Mouse (Mus musculus) CH12.LX (cell line): ENCODE measurements around the gene Macrod2. TPM values are rescaled to one million over a fixed set of nuclear protein-coding genes. Genes with fewer than 3 reads are reported as not detected.

Source experiments
- DNase-seq: peaks from one replicate; pipeline ENCODE4 v3.0.0-alpha.2; 2013; ENCODE audit errors: extremely low read depth
- H3K27ac ChIP-seq: 2 replicates; pipeline ENCODE4 v1.5.1; 2012; ENCODE audit warnings: low read depth, mild to moderate bottlenecking, control low read depth, moderate library complexity; ENCODE audit not compliant: insufficient read depth
- H3K27me3 ChIP-seq: replicated peaks from 2 replicates; pipeline ENCODE3; 2012; ENCODE audit warnings: inconsistent platforms
- H3K36me3 ChIP-seq, 2 experiments: replicated peaks in 1 of 2; 2 replicates each; pipeline versions ENCODE3 to v1.6.1; 2012; ENCODE audit warnings: inconsistent platforms in 1 of 2, low read length in 1 of 2, mild to moderate bottlenecking in 1 of 2, mixed read lengths in 1 of 2, moderate library complexity in 1 of 2; ENCODE audit not compliant: control insufficient read depth in 1 of 2, insufficient read depth in 1 of 2
- H3K4me1 ChIP-seq, 2 experiments: 2 replicates each; pipeline ENCODE4 v1.6.1; 2012; ENCODE audit warnings: inconsistent platforms in 1 of 2, moderate library complexity in 1 of 2; ENCODE audit not compliant: insufficient read depth in 2 of 2, control insufficient read depth in 1 of 2
- H3K4me2 ChIP-seq: 2 replicates; pipeline ENCODE4 v1.6.1; 2012; ENCODE audit warnings: low read depth, mild to moderate bottlenecking, control low read depth; ENCODE audit not compliant: poor library complexity, insufficient read depth, severe bottlenecking
- H3K4me3 ChIP-seq, 3 experiments: fragments of 150-350 bp in 1 of 3; sonication (generic) in 1 of 3; replicated peaks in 1 of 3; 2 replicates each; pipeline versions ENCODE3 to v1.5.1; 2011 to 2012; ENCODE audit warnings: low read depth in 2 of 3, low read length in 2 of 3, mild to moderate bottlenecking in 2 of 3, moderate library complexity in 2 of 3, control low read depth in 1 of 3, improper control_type of control experiment in 1 of 3, inconsistent platforms in 1 of 3, mixed read lengths in 1 of 3; ENCODE audit not compliant: poor library complexity in 1 of 3
- H3K79me2 ChIP-seq: replicated peaks from 2 replicates; pipeline ENCODE4 v1.6.1; 2012; ENCODE audit warnings: mild to moderate bottlenecking, moderate library complexity; ENCODE audit not compliant: control insufficient read depth, poor library complexity, insufficient read depth, severe bottlenecking; ENCODE audit errors: extremely low read depth
- H3K9ac ChIP-seq: 2 replicates; pipeline ENCODE4 v1.6.1; 2012; ENCODE audit warnings: low read depth, mild to moderate bottlenecking, control low read depth, moderate library complexity; ENCODE audit not compliant: insufficient read depth
- H3K9me3 ChIP-seq: replicated peaks from 2 replicates; pipeline ENCODE3; 2012; ENCODE audit warnings: low read length, inconsistent platforms, mixed read lengths
- BHLHE40 ChIP-seq: IDR thresholded peaks from 2 replicates; pipeline ENCODE4 v1.6.1; 2011; ENCODE audit warnings: mild to moderate bottlenecking, low read depth, low read length, improper control_type of control experiment
- CTCF ChIP-seq, 2 experiments: IDR thresholded peaks in 1 of 2; conservative IDR thresholded peaks in 1 of 2; 2 replicates each; pipeline ENCODE4 v1.5.1; 2011 to 2012; ENCODE audit warnings: low read depth in 2 of 2, low read length in 2 of 2, improper control_type of control experiment in 1 of 2, inconsistent platforms in 1 of 2, mild to moderate bottlenecking in 1 of 2, moderate library complexity in 1 of 2
- E2F4 ChIP-seq: IDR thresholded peaks from 2 replicates; pipeline ENCODE4 v1.6.1; 2011; ENCODE audit warnings: low read depth, low read length, improper control_type of control experiment; ENCODE audit not compliant: insufficient replicate concordance
- ELF1 ChIP-seq: IDR thresholded peaks from 2 replicates; pipeline ENCODE4 v1.6.1; 2014; ENCODE audit warnings: low read depth, mild to moderate bottlenecking, inconsistent platforms, low read length, improper control_type of control experiment
- EP300 ChIP-seq: IDR thresholded peaks from 2 replicates; pipeline ENCODE4 v1.6.1; 2011; ENCODE audit warnings: low read length, improper control_type of control experiment
- GABPA ChIP-seq: IDR thresholded peaks from 2 replicates; pipeline ENCODE4 v1.6.1; 2012; ENCODE audit warnings: low read depth, low read length, improper control_type of control experiment, inconsistent platforms; ENCODE audit not compliant: insufficient replicate concordance
- HCFC1 ChIP-seq: IDR thresholded peaks from 2 replicates; pipeline ENCODE4 v1.6.1; 2012; ENCODE audit warnings: low read depth, mild to moderate bottlenecking, inconsistent platforms, low read length, improper control_type of control experiment
- JUND ChIP-seq: conservative IDR thresholded peaks from 2 replicates; pipeline ENCODE4 v1.6.1; 2011; ENCODE audit warnings: low read depth, low read length, improper control_type of control experiment
- MAX ChIP-seq: IDR thresholded peaks from 2 replicates; pipeline ENCODE4 v1.6.1; 2011; ENCODE audit warnings: low read length, improper control_type of control experiment
- NRF1 ChIP-seq: IDR thresholded peaks from 2 replicates; pipeline ENCODE4 v1.6.1; 2014; ENCODE audit warnings: low read depth, mild to moderate bottlenecking, inconsistent platforms, low read length, improper control_type of control experiment, moderate library complexity
- PAX5 ChIP-seq: IDR thresholded peaks from 2 replicates; pipeline ENCODE4 v1.6.1; 2012; ENCODE audit warnings: low read length, inconsistent platforms, mixed read lengths
- POLR2A ChIP-seq: IDR thresholded peaks from 2 replicates; pipeline ENCODE4 v1.6.1; 2011; ENCODE audit warnings: low read depth, mild to moderate bottlenecking, improper control_type of control experiment, low read length
- POLR2AphosphoS2 ChIP-seq: IDR thresholded peaks from 2 replicates; pipeline ENCODE4 v1.6.1; 2011; ENCODE audit warnings: low read depth, low read length, improper control_type of control experiment
- SIN3A ChIP-seq: IDR thresholded peaks from 2 replicates; pipeline ENCODE4 v1.6.1; 2012; ENCODE audit warnings: low read length, improper control_type of control experiment, inconsistent platforms
- TBP ChIP-seq: conservative IDR thresholded peaks from 2 replicates; pipeline ENCODE4 v1.6.1; 2011; ENCODE audit warnings: low read depth, low read length, improper control_type of control experiment
- TCF12 ChIP-seq: IDR thresholded peaks from 2 replicates; pipeline ENCODE4 v1.6.1; 2014; ENCODE audit warnings: low read depth, mild to moderate bottlenecking, inconsistent platforms, low read length, improper control_type of control experiment
- UBTF ChIP-seq: IDR thresholded peaks from 2 replicates; pipeline ENCODE4 v1.6.1; 2012; ENCODE audit warnings: low read depth, mild to moderate bottlenecking, inconsistent platforms, low read length, improper control_type of control experiment, moderate library complexity
- USF2 ChIP-seq: conservative IDR thresholded peaks from 2 replicates; pipeline ENCODE4 v1.6.1; 2011; ENCODE audit warnings: low read depth, low read length, improper control_type of control experiment
- ZC3H11A ChIP-seq: IDR thresholded peaks from 2 replicates; pipeline ENCODE4 v1.6.1; 2012; ENCODE audit warnings: low read depth, mild to moderate bottlenecking, inconsistent platforms, low read length, improper control_type of control experiment
- ZKSCAN1 ChIP-seq: IDR thresholded peaks from 2 replicates; pipeline ENCODE4 v1.6.1; 2012; ENCODE audit warnings: low read depth, inconsistent platforms, low read length, improper control_type of control experiment, borderline replicate concordance
- ZMIZ1 ChIP-seq: IDR thresholded peaks from 2 replicates; pipeline ENCODE4 v1.6.1; 2012; ENCODE audit warnings: low read depth, mild to moderate bottlenecking, inconsistent platforms, low read length, improper control_type of control experiment
- ZNF384 ChIP-seq: IDR thresholded peaks from 2 replicates; pipeline ENCODE4 v1.6.1; 2012; ENCODE audit warnings: low read depth, low read length, improper control_type of control experiment, inconsistent platforms
- dilution Hi-C: fragments of 300-500 bp; cut with MboI; formaldehyde crosslinking; loops from 2 replicates; pipeline ENCODE4 v1.14.3; 2020; ENCODE audit warnings: low sequenced_read_pairs; ENCODE audit not compliant: extremely low pct_unique_long_range_greater_than_20kb, extremely low pct_ligation_motif_present
- in situ Hi-C: fragments of 300-500 bp; cut with MboI; formaldehyde crosslinking; loops from 3 replicates; pipeline ENCODE4 v1.14.3; 2019; ENCODE audit warnings: low sequenced_read_pairs, low pct_ligation_motif_present, low pct_unique_long_range_greater_than_20kb, mixed read lengths
- polyA plus RNA-seq: library from polyadenylated mRNA; unstranded; fragments of >175 nt; gene quantifications from 2 replicates; pipeline ENCODE4 v1.2.1, GENCODE M21; 2012; ENCODE audit warnings: low read depth; ENCODE audit not compliant: insufficient read length
- total RNA-seq, 2 experiments: library from RNA; depleted of rRNA; stranded (reverse); fragments of 300-350 nt in 1 of 2; fragments of >200 nt in 1 of 2; gene quantifications; 2 replicates each; pipeline ENCODE4 v1.2.3; 2012 to 2014

Macrod2 gene
- total and polyA plus RNA-seq, 3 experiments = not detected

DNA sequence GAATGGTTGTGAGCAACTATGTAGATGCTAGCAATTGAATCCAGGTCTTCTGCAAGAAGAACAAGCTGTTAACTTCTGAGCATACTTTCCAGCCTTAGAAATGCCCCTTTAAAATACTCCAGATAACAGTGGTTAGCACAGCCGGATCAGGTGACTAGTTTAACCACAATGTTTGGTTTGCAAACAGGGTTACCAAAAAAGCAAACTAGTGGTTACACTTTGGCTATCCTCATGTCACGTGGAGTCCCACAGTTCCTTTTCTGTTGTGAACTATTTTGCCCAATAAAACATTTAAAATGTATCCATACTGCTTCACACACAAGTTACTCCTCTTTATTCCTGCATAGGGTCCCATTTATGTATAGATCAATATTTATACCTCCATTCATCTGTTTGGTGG is 879.2 kb downstream of the Macrod2 start:
- H3K4me3 ChIP-seq = no peak overlapping the region
- dilution Hi-C loops (no loop called here), in situ Hi-C loops (no loop called here)
- no peak overlapping the region for H3K4me2 ChIP-seq
- H3K27me3 ChIP-seq = no peaks in the 10 kb centered on the region
- no peaks in the 10 kb centered on the region for H3K4me1 ChIP-seq
- no peak overlapping the region for H3K9ac ChIP-seq
- DNase-seq = no peak
- H3K9me3 ChIP-seq = peaks cover 34% of the 10 kb centered on the region
- TF ChIP-seq ELF1 (no peak), HCFC1 (no peak), SIN3A (no peak), ZMIZ1 (no peak), POLR2A (no peak)
- TF ChIP-seq, all 38 proteins: peak for 0
- H3K36me3 ChIP-seq = no peaks in the 10 kb centered on the region
- no peak overlapping the region for H3K27ac ChIP-seq
- H3K79me2 ChIP-seq = no peaks in the 10 kb centered on the region

DNA sequence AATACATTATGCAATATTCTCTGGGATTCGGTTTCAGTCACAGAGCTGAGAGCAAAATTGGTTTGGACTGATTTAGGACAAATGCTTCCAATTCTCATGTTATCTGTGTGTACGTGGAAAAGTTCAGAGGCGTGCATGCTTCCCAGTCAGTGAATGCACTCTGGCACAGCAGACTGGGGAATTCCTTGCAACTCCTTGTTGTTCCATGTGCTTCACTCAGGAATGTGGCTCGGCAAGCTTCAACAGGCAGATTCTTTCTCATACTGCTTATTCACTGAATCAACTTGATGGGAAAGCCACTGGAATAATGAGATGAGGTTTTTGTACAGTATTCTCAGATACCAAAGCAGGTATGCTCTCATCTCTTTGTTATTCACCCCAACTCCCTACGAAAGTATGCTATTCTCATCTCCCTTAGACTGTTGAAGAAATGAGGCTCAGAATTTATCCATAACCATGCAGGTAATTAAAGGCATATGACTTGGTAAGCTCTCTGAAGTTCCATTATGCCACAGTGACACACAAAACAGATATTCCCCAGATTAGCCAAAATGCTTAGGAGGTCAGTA is 884.1 kb downstream of the Macrod2 start:
- dilution Hi-C loops = no loop called here
- no peak for TF ChIP-seq ZC3H11A

DNA sequence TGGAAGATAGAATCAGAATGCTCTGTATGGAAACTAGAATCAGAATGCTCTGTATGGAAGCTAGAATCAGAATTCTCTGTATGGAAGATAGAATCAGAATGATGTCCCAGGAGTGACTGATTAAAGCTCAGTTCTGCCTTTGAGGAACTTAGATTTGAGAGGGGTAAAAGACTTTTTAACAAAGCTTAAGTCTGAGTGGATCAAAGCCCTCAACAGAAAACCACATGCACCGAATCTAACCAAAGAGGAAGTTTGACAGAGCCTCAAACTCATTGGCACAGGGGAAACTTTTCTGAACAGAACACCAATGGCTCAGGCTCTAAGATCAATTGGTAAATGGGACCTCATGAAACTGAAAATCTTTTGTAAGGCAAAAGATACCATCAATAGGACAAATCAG is 885.7 kb downstream of the Macrod2 start:
- no peak for DNase-seq
- no peak for TF ChIP-seq CTCF (conservative IDR thresholded peaks at IDR 0.05 in 1 of 2, IDR thresholded peaks at IDR 0.05 in 1 of 2; ENCODE audit: low read depth in 2 of 2, low read length in 2 of 2)
- no peak for TF ChIP-seq JUND
- TF ChIP-seq USF2 = no peak
- no peak for TF ChIP-seq PAX5
- no peak for TF ChIP-seq GABPA
- TF ChIP-seq TBP = no peak
- TF ChIP-seq UBTF = no peak
- TF ChIP-seq MAX = no peak
- TF ChIP-seq BHLHE40 = no peak
- no peak for TF ChIP-seq EP300
- no peak for TF ChIP-seq NRF1
- TF ChIP-seq POLR2AphosphoS2 = no peak
- no peak for TF ChIP-seq TCF12
- no peak for TF ChIP-seq ZKSCAN1
- TF ChIP-seq E2F4 = no peak
- no peak for TF ChIP-seq ZNF384
- Histone ChIP-seq H3K79me2 (no peaks in the 10 kb centered on the region), H3K4me1 (no peaks in the 10 kb centered on the region), H3K27ac (no peak overlapping the region), H3K9ac (no peak overlapping the region), H3K9me3 (peaks cover 26% of the 10 kb centered on the region), H3K4me3 (no peak overlapping the region), H3K36me3 (no peaks in the 10 kb centered on the region), H3K4me2 (no peak overlapping the region), H3K27me3 (no peaks in the 10 kb centered on the region)
- dilution Hi-C loops (no loop called here), in situ Hi-C loops (no loop called here)

More for the DNA sequence above, 884.1 kb downstream of the Macrod2 start:
- no peak overlapping the region for H3K27ac ChIP-seq
- peaks cover 27% of the 10 kb centered on the region for H3K9me3 ChIP-seq
- no peak overlapping the region for H3K4me2 ChIP-seq
- no peak overlapping the region for H3K9ac ChIP-seq
- no peaks in the 10 kb centered on the region for H3K27me3 ChIP-seq
- in situ Hi-C loops = no loop called here
- no peak for DNase-seq
- no peak overlapping the region for H3K4me3 ChIP-seq
- no peaks in the 10 kb centered on the region for H3K79me2 ChIP-seq
- H3K4me1 ChIP-seq = no peaks in the 10 kb centered on the region
- H3K36me3 ChIP-seq = no peaks in the 10 kb centered on the region
